Mouse (Mus musculus) spleen, adult 18-20 months (tissue): Measurements from ENCODE around the gene Eef1b2.

Experiments used
- DNase-seq, 2 experiments: peaks; one replicate each; pipeline ENCODE4 v3.0.0; 2022; ENCODE audit warnings: mixed read lengths in 2 of 2

Gene Eef1b2

DNA sequence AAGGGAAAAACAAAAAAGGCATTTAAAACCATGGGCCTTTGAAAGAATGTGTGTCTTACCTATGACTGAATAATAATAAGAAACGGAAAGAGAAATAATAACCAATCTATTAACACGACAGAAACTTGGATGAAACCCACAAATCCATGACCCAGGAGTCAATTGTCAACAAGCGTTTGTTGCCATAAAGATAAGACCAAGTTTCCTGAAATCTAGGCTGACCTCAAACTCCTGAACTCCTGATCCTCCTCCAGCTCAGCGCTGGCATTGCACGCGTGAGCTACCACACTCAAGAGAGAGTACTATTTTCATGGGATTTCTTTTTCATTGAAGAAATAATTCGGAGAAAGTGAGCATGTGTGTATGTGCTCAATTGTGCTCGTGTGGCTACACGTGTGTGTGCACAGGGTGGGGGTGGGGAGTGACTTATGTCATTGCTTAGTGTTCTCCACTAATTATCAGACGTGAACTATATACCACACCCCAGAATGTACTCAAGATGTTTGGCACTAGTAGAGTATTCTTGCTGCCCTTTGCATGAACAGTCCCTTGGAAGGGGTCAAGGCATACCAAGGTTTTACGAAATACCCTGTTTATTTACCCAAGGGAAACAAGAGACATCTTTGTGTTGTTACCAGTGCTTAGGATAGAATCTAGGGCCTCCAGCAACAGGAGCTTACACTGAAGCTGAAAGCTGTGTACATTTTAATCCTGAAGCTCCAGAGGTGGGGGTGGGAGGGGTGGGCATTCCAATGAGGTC, 15.9 kb downstream of the Eef1b2 start:
- no peak for DNase-seq

DNA sequence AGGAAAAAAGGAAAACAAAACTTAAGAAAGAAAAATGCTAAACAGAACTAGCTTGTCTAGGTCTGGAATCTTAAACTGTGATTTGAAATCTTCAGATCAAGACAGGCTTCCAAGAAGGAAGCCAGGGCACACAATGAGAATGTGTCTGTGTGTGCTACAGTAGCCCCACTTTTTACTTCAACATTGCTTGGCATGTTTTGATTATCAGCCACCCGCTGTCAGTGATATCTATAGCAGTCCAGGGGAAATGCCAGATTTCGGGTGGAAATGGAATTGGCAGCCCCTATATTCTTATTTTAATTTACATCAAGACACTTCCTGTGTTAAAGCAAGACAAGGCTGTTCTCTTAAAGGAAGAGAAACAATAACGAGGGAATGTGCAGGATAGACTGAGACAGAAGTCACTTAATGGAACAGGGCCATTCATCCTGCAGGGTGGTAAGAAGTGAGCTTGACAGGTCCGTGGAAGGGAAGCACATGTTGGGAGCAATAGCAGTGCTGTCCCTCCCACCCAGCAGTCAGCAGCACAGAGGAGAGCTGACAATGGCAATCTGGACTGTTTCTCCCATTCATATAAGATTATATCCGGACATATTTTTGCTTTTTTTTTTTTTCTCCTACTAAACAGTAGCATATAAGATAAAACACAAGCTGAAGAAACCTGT, 19.4 kb downstream of the Eef1b2 start:
- no peak for DNase-seq

DNA sequence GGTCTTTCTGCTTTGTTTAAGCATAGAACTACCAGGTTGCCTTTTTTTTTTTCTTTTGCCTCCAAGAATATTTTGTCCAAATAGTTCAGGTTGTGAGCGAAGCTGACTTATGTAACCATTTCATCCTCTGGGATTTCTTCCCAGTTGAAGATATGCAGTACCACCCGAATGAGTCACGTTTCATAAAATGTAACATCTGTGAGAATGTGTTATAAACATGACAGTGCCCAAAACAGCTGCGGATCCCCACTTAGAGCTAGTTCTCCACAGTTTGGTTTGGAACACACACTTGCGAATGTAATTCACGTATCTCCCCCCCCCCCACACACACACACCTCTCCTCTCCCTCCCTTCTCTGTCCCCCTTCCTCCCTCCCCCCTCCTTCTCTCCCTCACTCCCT, 22.8 kb downstream of the Eef1b2 start:
- DNase-seq: no peak

DNA sequence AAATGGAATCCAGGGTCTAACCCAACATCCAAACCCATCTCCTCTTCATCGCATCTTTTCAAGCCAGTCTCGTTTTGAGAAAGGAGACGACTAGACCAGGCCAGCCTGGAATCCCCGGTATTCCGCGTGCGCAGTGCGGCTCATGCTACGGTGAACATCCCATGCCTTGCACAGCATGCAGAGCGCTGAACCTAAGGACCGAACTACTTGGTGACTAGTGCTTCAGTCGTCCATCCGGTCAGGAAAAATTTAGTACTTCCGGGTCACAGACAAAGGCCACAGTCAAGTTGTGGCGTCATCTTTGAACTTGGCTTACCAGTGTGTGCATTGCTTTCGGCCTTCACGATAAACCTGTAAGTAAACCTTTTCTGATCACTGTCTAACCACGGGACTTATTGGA, 23.7 kb downstream of the Eef1b2 start:
- DNase-seq: no peak

DNA sequence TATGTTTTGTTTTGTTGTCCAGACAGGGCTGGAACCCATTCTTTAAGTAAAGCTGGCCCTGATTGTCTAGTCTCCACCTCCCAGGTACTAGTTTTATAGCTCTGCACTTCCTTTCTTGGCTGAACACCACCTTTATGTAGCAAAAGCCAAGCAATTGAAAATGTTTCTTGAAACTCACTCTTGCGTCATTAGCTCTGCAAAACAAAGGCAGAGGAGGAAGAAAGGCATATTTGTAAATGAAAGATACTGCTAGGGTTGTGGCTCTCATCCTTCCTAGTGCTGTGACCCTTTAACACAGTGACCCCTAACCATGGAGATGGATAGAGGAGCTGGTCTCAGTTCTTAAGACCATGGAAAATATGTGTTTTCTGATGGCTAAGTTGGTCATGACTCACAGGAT, 25.0 kb downstream of the Eef1b2 start:
- DNase-seq: no peak

DNA sequence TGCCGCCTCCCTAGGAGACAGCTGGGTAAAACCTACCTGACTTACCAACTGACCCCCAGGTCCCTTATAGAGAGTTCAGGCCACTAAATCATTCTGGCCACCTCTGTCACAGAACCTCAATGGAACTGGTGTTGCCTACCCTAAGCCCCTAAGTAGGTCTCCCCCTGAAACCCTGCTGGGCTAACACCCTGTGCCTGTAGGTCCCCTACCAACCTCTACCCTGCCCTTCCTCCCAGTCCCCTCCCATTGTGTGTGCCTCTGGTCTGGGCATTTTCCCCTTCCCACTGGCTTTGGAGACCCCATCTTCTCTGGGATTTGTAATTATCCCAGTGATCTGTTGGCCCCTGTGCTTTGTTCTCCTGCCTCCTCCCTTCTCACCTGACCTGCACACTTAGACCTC, 26.8 kb downstream of the Eef1b2 start:
- DNase-seq: no peak

DNA sequence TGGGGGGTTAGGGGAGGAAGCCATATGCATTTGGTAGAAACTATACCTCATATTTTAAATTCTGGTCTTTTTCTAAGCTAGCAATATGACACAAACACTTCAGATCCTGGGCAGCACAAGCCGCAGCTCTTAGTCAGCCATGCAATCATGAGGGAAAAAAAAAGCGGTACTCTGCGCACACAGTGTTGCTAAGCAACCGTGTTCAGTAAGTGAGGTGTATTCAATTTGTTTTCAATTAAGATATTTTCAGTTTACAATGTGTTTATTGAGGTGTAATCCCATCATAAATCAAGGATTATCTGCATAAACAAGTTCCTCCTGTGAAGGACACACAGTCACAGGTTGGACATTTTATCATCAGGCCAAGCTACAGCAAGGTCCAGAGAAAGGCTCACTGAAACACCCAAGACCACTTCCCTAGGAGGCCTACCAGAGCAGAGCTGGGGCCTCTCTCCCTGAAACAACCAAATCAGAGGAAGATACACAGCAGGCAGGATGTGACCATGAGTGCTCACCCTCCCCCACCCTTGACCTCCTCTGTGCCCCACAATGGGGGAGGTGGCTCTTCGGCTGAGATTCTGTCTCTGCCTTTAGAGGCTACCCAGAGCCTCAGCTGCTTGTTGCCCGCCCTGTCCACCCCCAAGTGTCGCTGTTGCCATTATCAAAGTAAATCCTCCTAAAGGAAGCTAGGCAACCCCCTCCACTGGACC, 27.5 kb downstream of the Eef1b2 start:
- DNase-seq: no peak

DNA sequence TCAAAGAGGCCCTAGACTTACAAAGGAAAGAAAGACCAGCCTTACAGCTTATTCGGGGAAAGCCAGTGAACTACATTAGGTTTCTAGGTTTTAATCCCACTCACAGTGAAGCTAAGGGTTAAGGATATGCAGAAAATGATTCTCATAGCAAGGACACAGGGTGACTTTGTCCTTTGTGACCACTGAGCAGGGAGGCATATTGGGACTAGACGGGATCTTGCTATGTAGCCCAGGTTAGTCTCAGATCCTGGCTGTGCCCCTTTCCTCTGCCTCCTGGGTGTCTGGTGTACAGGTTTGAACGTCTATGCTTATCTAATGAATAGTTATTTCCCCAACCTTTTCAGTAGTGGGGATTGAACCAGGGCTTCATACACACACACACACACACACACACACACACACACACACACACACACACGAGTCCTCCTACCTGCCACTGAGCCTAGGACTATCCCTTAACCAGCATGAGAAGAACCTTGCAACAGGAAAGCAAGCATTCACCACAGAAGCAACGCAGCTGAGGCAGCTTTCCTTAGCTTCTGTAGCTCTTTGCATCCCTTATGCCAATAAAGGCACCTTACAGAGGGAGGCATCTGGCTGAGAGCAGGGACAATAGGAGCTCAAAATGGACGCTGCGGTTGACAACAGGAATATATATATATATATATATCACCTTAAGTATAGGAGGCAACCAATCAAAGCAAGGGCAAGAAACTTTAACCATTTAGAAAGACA, 28.2 kb downstream of the Eef1b2 start:
- no peak for DNase-seq

DNA sequence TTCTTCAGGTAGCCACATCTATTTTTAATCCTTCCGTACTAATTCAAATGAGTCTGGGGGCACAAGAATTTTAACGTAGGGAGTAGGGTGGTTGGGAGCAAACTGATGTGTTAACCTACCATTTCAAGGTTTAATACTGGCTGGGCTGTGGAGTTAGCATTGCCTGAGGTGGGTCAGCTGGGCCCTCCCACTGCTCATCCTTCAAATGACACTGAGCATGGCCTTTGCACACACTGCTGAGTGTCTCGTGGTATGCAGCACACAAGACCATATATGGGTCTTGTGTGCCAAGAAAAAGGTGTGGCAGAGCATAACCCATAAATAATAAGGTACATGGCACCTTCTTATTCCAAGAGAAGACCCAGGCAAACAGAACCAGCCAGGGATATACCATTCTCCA, 31.0 kb downstream of the Eef1b2 start:
- no peak for DNase-seq

DNA sequence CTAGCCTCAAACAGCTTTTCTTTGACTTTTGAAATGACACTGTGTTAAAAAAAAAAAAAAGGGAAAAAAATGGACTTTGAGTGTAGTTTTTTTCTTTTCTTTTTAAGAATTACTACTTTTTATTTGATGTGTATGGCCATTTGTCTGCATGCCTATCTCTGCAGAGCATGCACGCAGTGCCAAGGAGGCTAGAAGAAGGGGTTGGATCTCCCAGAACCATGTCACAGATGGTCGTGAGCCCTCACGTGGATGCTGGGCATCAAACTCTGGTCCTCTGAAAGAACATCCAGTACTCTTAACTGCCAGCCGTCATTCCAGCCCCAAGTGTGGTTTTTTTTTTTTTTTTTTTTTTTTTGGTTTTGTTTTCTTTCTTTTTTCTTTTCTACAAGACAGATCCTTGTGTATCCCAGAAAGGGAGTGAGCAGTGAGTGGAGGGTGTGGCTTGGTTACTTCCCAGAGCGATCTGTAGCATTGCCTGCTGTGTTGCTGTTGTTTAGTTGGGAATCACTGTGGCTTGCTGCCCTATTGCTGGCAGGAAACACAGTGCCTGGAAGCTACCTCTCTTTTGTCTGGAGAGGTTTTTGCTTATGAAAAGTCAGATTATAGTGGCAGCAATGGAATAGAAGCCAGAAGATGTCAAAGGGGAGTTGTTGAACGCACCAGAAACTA, 33.4 kb downstream of the Eef1b2 start:
- no peak for DNase-seq

DNA sequence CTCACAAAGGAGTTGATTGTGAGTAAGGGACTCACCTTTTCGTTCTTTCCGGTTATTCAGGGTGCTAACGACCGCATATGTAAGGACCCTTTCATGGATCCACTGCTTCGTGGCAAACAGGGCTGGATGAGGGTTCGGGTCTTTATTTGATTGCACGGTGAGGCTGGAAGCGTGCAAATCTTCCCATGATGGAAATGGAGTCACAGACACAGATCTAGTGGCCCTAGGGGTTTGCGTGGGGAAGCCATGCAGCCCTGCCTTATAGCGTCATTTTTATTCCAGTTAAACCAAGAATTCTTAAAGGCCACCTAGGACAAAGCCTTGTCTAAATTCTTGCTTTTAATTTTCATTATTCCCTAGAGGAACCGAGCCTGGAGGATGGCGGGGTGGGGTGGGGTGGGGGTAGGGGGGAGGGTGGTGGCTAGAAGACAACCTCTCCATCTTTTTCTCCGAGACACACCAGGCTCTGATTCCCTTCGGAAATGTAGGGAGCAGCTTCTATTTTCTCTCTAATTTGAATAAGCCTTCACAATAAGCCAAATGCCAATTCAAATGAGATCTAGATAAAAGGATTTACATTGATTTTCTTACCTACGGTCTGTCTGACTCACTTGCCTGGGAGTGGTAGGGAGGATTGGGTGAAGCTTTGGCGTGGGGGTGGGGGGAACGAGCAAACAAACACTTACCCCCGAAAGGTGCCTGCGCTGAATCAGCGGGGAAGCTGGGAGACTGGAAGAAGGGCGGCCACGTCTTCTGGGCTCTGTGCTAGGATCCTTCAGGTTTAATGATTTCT, 37.0 kb downstream of the Eef1b2 start:
- no peak for DNase-seq

DNA sequence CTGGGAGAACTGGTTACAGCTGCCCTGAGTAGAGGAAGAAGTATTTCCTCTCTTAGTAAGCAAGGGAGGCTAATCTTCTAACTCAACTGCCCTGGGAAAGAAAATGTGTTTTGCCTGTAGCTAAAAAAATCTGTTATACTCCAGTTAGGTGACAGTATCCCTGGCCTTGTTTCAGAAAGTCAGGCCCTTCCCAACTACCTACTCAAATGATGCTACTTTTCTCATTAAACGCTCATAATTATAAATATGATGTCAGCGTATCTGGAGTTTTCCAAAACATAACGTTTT, 37.6 kb downstream of the Eef1b2 start, which contains the start of gene Gpr1:
TSS of gene Gpr1 (minus strand) at position 273 of the 288 bp plus-strand sequence.
- no peak for DNase-seq

DNA sequence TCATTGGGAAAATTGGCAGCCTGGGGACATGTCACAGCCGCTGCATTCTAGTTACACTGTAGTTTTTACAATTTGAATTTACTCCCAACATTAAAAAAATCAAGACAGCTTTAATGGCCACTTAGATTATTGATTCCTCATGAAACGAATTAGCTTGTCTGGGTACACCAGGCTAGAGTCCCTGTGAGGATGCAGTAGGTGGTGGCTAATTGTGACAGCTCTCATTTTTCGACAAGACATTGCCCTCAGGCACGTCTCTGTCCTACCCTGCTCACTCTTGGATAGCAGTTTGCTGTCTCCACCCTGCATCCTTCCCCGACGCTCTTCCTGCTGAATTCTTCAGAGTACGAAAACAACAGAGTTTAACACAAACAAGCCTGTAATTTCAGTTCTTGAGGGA, 38.0 kb downstream of the Eef1b2 start:
- DNase-seq: no peak

DNA sequence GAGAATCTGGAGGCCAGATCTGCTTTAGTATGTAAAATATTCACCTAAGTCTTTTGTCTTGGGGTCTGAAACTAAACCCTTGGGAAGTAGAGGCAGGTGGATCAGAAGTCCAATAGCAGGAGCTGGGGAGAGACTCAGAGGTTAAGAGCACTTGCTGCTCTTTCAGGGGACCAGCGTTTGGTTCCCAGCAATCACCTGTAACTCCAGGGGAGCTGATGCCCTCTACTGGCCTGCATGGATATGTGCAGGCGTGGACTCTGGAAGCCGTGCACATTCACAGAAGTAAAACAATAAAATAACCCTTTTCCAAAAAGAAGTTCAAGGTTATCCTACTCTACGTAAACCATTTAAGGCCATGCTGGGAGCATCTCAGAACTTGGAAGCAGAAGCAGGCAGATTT, 42.7 kb downstream of the Eef1b2 start:
- DNase-seq: no peak

DNA sequence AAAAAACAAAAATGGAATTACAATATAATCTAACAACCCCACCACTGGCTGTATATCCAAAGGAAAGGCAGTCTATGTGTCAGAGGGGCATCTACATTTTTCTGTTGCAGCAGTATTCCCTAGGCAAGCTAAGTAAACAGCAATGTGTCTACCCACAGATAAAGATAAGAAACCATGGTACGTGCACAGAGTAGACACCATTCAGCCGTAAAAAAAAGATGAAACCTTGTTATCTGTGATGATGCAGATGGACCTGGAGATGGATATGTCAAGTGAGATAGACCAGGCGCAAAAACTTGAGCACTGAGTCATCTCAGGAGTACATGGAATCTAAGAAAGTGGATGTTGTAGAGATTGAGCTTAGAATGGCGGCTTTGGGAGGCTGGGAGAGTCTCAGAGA, 48.4 kb downstream of the Eef1b2 start:
- no peak for DNase-seq

DNA sequence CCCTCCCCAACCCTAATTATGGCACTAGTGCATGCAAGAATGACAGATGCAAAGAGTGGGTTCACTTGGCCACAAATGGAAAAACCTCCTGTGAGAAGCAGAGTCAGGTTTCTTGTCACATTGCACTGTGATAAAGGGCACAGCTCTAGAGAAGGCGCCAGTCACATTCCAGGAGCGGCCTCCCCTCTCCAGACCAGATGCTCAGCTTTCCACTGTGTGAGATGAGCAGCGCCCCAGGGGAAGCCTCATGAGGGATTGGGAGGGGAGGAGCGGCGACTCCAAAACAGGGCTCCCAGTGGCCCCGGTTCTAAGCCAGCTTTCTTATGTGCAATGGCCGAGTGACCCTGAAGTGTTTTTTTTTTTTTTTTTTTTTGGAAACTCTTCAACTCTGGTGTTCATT, 49.3 kb downstream of the Eef1b2 start:
- no peak for DNase-seq

DNA sequence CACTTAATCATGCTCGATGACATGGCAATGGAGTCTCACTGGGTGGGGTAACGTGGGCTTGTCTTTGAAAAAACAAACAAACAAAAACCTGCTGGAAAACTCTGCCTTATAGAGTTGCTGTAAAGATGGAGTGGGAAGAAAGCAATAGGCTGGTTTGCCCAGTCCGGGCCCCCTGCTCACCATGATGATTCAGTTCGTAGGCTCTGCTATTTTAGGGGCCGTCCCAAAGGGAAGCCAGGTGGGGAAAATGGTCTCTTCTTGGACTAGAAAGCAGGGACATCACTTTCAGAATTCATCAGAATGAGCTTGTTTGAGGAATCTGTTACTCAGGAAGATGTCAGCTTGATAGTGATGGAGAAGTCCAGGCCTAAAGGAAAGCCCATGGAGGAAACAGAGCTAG, 50.6 kb downstream of the Eef1b2 start:
- no peak for DNase-seq
